Mouse (Mus musculus) frontal cortex, adult 2 months (tissue): ENCODE measurements at regions not wholly inside any gene's neighbourhood (a gene's known extent, or its start where the extent isn't known, plus 50 kb on each side); places are given as distances from the start of the nearest gene placed in this dataset.

Source experiments
- DNase-seq, 2 experiments: peaks; one replicate each; pipeline ENCODE4 v3.0.0; 2022; ENCODE audit warnings: low spot score in 1 of 2; ENCODE audit errors: extremely low spot score in 1 of 2

DNA sequence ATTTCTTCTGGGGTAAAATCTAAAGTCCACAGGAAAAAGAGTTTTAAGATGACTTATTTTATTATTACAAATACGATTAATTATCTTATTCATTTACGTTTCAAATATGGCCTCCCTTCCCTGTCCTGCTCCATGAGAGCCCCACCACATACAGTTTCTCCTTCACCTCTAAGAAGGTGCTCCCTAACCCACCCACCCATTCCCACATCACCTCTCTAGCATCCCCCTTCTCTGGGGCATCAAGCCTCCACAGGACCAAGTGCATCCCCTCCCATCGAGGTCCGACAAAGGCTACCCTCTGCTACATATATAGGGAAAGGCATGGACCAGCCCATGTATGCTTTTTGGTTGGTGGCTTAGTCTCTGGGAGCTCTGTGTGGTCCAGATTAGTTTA, 300.2 kb upstream of the Gpc5 start:
- DNase-seq, result no peak

DNA sequence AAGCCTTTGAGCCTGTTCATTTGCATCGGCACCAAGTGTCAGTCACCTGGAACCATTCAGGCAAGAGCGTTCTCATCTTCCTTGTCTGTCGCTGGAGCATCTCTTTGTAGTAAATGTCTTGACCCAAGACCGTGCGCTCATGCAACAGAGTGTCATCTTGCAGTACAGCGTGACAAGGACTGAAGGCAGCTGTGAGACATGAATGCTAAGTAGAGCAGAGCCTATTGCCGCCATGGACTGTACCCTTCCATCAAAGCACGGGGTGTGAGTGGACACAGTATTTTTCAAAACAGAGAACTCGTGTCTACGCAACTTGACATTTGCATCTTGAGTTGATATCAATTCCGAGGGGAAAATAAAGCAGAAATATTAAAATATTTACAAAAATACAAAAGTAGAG, 287.4 kb upstream of the Gpc5 start:
- no peak for DNase-seq

DNA sequence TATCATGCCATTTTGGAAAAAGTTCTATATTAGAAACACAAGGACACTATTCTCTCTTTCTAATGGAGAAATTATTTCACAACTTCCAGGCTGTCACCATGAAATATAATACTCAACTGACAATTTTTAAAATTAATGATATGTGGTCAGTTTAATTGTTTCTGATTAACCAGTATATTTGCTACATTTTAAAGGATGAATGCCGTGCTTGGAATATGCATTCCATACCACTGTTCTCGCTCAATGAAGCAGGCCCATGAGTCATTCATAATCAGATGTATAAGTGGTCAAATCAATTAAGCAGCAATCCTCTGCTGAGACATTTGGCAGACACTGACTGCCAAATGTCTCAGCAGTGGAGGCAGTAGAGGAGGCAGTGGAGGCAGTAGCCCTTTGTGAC, 283.4 kb upstream of the Gpc5 start:
- no peak for DNase-seq

- no peak for DNase-seq
These were observed 271.3 kb upstream of the Gpc5 start for GRCm38 (mm10) chr14:114820677-114821076.

GRCm38 (mm10) chr14:114821098-114821594, 270.9 kb upstream of the Gpc5 start:
- no peak for DNase-seq

DNA sequence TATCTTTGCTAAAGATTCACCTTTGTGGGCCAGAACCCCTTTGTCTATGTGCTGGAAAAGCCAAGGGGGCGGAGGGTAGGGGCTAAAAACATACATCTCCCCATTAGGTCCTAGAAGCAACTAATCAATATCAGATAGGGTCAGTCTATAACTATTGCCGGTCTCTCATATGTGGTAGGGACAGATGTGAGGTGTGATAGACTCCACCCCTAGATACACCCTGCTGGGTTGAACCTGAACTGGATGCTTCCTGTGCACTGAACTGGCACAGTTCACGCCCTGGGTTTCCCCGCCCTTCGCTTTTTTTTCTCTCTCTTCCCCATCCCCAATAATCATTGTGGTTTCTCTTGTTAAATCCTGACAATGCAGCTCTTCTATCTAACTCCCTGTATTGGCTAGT, 270.3 kb upstream of the Gpc5 start:
- DNase-seq, result no peak

- DNase-seq, result no peak
These were observed 265.2 kb upstream of the Gpc5 start for GRCm38 (mm10) chr14:114826662-114827321.

DNA sequence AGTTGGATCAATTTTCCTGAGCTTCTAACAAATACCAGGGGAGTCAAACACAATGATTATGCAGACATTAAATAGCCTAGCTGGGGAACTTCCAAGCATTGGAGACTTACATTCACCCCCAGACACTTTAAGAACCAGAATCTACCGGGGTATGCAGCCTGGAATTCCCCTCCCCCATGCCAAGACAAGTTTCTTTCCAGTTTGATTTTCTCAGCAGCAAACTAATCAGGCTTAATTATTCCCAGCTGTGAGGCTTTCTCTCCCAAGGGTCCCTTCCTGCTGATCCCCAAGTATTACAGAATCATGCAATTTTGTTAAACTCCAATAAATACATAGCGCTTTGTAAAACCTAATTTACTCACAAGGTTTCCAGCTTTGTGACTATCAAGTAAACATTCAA, 262.7 kb upstream of the Gpc5 start:
- no peak for DNase-seq

DNA sequence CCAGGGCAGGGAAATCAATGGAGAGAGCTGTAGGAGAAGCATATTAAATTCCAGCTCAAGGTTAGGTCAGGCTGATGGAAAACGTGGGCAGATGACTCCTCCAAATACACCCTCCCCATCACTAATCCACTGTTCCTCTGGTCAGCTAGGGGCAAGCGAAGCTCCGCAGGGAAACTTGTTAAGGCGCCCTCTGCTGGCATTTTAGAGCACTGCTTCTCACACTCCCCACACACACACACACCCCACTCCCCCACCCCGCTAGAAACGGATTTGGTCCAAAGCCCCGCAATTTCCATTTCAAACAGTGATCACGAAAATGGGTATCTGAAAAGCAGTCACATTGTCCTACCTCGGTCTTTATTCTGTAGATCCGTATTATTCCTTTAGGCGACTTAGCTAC, 259.0 kb upstream of the Gpc5 start:
- DNase-seq, result no peak

GRCm38 (mm10) chr14:114836723-114837349, 255.2 kb upstream of the Gpc5 start:
- DNase-seq, result no peak

DNA sequence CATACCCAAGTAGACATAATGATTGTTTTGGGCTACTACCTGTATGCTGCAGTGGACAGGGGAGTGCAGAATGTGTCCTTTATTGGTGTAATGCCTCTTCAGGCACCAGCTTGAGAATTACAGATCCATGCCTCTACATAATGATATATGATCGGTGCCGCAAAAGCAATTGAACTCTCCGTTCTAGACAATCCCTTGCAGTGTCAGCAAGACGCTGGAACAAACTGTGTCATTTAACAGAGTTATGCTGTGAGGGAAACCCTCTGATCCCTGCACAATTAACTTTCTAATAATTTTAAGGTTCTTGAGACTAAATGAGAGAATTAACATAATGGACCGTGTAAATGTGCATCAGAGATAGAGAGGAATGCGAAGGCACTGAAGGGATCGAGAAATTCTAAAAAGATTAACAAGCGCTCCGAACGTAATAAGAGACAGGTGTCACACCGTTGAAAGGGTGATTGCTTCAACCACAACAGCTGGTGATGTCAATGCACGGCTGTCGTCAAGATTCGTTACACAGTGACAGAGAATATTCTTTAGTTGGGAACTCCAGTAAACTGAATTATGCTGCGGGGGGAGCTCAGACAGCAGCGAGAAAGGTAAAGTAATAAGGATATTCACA, 254.3 kb upstream of the Gpc5 start:
- no peak for DNase-seq

DNA sequence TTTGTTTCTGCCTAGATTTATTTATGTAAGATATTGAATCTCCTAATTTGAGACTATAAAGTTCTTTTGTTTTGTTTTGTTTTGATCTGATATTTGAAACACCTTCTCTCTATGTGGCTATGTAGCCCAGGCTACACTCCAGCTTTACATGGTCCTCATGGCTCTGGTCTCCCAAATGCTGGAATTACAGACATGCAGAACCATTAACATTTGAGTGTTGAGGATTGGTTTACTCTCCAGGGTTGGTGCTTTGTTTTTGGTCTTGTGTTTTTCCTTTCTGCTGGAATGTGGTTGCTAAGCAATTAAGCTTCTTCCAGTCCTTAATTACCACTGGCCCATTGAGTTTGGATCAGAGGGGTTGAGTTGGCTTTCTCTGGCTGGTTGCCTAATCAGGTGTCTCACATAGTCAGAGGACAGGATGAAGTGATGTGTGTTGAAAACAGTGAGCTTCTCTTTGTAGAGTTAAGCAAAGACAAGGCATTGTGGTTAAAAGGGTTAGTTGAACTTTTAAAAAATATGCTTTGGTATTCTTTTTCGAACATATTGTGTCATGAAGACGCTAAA, 252.6 kb upstream of the Gpc5 start:
- DNase-seq, result no peak

GRCm38 (mm10) chr14:114840766-114841165, 251.2 kb upstream of the Gpc5 start:
- no peak for DNase-seq

GRCm38 (mm10) chr14:114841552-114841951, 250.5 kb upstream of the Gpc5 start:
- DNase-seq, result no peak

DNA sequence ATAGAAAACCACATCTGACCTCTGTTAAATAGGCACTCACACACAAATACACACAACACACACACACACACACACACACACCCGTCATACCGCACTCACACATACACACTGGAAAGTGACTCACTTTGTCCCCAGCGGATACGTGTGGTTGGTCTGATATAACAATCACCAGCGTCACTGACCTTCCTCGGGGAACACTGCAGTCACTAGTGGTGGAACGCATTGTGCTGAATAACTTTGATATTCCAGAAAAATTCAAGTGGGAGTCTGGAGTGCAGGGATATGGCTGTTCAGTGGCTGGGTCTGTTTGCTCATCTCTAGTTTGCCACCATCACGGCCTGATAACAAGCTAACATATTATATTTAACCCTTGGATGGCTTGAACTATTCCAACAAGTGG, 249.7 kb upstream of the Gpc5 start:
- DNase-seq, result no peak

DNA sequence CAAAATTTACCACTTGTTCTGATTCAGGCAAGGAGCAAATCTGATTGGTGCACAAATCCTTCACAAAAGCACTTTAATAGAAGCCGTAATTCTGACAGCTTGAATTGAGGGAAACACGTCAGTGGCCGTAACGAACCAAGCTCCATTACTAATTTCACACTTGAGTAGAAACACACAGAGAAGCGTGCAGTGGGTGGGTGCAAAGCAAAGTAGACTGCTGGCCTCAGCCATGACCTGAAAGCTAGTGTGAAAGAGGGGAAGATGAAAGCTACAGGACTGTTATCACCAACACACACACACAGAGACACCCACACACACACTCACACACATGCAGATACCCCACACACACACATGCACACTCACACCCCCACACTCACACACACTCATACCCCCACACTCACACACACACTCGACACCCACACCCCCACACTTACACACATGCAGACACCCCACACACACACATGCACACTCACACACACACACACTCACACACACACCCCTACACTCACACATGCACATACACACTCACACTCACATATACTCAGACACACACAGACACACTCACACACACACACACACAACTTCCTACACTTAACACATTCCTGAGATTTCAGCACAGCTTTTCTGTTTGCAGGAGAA, 248.8 kb upstream of the Gpc5 start:
- DNase-seq, result no peak

DNA sequence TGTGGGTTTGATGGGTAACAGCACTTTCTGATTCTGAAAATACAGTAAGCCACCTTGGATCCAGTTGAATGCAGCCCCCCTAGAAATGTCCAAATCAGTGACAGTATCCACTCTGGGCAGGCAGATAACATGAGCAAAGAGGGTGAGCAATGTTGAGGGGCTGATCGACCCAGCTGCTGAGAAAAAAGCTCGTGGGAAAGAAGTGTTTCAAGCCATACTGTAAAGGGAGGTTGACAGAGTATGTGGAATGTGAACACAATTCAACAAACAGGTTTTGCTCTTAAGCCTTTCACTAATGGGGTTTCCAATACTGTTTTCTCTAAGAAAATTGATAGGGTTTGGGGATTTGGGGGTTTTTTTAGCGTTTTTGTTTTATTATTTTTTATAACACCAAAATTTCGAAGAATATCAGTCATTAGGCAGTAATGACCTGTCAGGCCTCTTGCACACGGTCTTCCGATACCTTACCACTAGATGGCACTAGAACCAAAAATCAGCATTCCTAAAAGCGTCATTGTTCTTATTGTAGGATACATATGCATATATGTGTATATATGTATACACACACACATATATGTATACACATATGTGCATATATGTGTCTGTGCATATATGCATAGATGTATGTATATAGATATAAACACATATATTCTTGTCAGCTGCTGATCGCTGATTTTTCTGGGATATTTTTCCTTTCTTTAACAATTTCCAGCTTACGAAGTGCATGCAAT, 237.5 kb upstream of the Gpc5 start:
- peak in 1 of 2 experiments; percentile 61 for DNase-seq

- no peak for DNase-seq
These were observed 236.8 kb upstream of the Gpc5 start for GRCm38 (mm10) chr14:114855055-114855740.

GRCm38 (mm10) chr14:114855746-114856145, 236.3 kb upstream of the Gpc5 start:
- no peak for DNase-seq
